Mouse (Mus musculus) gastrocnemius, postnatal 14 days (tissue): ENCODE results near the gene Tmem163. TPM values are rescaled to one million over a fixed set of nuclear protein-coding genes. Genes with fewer than 3 reads are reported as not detected.

ENCODE experiments used
- DNase-seq: peaks from one replicate; pipeline ENCODE4 v3.0.0; 2021; ENCODE audit warnings: mixed read lengths
- intact Hi-C: fragments of 180-260 bp; cut with DNase I; formaldehyde crosslinking; loops from one replicate; pipeline ENCODE4 v1.15.1; 2025; ENCODE audit warnings: low total_unique reads
- total RNA-seq, 2 experiments: library from RNA; stranded (reverse); gene quantifications; 2 replicates each; pipeline ENCODE4 v1.2.3; 2021

Gene Tmem163
- total RNA-seq, 2 experiments from 2014 or later = not detected

DNA sequence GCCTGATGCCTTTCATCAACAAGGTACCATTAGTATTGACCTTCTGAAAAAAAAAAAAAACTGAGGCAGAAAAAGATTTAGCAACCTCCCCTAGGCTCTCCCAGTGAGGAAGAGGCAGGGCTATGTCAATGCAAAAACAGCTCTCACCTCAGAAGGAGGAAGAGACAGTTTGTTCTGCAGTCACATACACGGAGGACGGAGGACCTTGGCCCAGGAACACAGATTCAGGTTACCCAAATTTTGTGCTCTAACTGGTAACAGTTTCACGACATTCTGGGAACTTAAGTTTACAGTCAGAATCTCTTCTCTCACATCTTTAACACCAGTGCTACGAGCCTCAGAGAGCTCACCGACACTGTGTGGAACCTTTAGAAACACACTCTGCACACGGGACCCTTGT lies 166.6 kb downstream of the Tmem163 start:
- intact Hi-C loops = no loop called here
- no peak for DNase-seq

- DNase-seq = no peak
- intact Hi-C loops = no loop called here
Measured at GRCm38 (mm10) chr1:127511362-127511761, 168.0 kb downstream of the Tmem163 start.

DNA sequence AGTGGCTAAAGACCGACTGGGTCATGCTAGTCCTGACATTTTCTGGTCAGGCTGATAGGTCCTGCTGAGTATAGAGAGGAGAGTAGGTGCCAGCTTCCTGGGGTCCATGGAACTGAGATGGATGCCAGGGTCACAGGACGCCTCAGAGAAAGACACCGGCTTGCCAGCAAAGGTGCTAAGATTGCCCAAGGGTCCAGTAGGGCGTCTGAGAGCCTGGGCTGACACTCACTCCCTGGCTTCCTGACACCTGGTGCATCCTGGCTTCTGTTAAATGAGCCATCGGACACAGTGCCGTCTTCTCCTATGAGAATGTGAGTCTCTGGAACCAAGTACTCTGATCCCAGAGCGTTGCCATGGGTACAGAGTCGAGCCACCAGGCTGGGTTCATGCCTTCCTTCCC lies 170.4 kb downstream of the Tmem163 start:
- intact Hi-C loops = no loop called here
- no peak for DNase-seq

DNA sequence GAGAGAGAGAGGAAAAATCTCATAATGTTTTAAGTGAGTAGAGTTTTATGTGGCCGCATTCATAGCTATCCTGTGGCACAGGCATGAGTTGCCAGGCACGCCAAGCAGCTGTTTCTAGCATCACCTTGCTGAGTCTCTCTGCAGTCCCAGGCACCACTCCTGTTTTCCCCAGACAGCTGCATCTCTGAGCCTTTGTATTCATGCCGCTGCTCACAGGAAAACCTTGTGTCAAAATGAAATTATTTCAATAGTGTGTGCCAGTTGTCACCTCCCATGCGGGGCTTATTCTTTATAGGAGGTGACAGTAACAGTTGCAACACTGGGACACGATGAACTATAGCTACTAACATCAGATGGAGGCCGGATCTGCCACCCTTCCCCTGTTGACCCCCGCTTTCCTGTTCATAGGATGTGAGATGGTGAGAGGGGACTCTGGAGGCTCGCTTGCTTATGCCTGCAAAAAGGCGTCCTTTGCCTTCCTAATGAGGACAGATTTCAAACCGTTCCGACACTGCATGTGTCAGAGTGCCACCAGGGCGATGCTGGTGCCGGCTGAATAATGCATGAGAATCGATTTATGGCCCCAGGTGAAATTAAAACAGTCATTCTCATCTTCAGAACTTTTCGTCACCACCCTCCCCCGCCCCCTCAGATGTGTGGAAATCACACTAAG lies 171.1 kb downstream of the Tmem163 start:
- no peak for DNase-seq
- intact Hi-C loops = no loop called here

DNA sequence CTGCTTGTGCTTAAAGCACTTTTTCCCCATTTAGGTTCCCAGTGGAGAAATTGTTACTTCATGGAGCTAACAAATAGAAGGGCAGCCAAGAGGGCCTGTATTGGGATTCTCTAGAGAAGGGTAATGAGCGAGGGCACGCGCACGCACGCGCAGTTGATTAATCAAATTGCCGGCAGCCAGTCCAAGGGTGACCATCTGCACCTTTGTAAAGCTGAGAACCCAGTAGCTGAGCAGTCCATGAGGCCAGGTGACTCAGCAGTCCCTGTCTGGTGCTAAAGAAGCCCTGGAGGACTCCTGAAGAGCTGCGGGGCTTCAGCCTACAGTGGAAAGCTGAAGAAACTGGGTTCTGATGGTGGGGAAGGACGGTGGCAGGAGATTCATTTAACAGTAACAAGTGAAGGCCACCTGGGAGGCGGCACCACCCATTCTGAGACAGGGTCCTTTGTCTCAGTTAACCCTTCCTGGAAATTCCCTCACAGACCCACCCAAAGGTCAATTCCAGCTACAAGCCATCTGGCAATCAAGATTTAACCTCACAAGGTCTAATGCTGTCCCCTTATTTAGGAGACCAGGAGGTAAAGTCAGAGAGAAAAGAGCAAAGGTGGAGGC lies 172.2 kb downstream of the Tmem163 start:
- intact Hi-C loops = no loop called here
- DNase-seq = no peak

- DNase-seq = no peak
- intact Hi-C loops = loop anchor here (5.0 kb wide), 1 partner anchor 182 kb away; no protein-coding TSS in a partner anchor
Measured at GRCm38 (mm10) chr1:127500701-127501100, 178.6 kb downstream of the Tmem163 start.

DNA sequence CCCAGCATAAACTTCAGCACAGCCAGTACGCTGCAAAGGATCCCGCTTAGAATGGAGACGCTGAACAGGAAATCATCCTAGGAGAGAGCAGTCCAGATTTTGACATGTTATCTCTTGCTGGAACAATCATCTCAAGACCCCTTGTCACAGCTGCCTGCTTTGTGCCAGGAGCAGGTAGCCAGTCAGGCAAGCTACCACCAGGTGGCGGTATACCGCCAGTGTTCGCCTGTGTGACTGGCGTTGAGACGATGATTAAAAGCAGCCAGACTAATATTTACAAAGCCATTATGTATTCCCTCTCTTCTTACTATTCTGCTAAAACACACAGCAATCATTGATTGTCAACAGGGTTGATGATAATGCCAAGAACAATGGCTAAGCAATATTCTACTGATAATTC lies 179.1 kb downstream of the Tmem163 start:
- intact Hi-C loops = loop anchor here (5.0 kb wide), 1 partner anchor 182 kb away; no protein-coding TSS in a partner anchor

DNA sequence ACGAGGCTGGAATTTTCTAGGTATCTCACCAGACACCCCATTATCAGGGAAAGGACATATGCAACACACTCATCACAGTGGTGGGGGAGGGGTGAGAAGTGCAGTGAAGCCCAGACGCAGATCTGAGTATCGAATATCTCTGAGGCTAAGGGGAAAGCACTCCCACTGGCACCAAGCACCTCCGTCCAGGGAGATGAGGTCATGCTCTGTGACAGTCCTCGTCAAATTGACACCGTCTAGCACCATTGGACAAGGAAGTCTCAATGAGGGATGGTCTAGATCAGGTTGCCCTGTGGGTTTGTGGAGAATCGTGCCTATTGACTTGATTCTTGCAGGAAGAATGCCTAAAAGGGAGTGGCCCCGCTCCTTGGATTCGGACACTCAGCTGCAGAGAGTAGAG lies 180.6 kb downstream of the Tmem163 start:
- no peak for DNase-seq
- intact Hi-C loops = loop anchor here (5.0 kb wide), 1 partner anchor 269 kb away; no protein-coding TSS in a partner anchor

More for the DNA sequence above, 179.1 kb downstream of the Tmem163 start:
- DNase-seq = peak; percentile 70

GRCm38 (mm10) chr1:127496737-127497543 lies 182.4 kb downstream of the Tmem163 start:
- intact Hi-C loops = loop anchor here (5.0 kb wide), 1 partner anchor 270 kb away; no protein-coding TSS in a partner anchor
- peak; percentile 46 for DNase-seq

DNA sequence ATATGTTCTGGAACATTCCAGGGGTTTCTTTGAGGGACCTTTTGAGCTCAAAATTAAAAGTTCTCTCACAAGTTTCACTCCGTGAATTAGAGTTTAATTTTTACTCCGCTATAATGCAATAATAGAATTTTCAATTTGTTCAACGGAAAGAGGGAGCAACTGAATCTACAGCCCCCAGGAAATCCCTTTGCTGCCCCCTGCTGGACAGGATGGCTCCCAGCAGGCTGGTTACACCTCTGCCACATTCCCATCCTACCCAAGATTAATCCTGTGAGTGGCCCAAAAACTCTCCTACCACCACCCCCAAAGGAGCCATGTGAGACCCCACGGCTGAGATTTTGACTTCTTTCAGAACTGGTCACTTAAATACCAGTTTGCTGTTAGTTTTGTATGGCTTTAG lies 192.2 kb downstream of the Tmem163 start:
- intact Hi-C loops = no loop called here
- DNase-seq = peak; percentile 25

DNA sequence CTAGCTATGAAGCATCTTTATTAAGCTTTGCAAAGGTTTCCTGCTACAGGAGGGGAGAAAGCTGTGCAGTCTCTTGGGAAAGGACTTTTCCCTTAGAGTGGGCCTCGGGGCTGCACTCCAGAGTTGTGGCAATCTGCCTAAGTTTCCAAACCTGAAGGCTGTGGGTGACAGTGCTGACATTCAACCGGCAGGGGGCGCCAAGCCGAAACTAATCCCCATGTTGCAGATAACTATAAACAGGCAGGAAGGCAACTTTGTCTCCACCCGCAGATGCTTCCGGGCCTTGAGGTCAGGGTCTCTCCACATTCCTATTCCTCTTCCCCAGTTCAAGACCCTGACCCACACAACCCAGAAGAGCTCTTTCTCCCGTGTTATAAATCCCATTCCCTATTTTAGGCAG lies 194.5 kb downstream of the Tmem163 start:
- intact Hi-C loops = no loop called here
- no peak for DNase-seq

DNA sequence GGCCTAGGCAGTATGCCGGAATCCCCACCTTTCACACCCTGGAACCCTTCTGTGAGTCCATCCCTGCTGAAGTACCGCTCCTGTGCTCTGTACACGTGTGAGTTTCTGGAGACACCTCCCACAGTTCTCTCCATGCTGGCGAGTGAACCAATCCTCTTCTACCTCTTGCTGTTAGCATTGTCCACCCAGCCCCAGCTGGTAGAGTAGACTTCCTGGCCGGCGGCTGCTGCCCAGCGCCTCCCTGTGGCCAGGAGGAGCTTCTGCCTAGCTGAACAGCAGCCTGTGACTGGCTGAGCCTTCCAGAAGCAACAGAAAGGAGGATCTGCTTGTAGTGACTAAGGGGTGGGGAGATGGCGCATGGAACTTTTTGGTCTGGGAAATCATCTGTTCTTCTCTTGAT lies 195.2 kb downstream of the Tmem163 start:
- intact Hi-C loops = no loop called here
- DNase-seq = no peak

GRCm38 (mm10) chr1:127482911-127483310 lies 196.4 kb downstream of the Tmem163 start:
- intact Hi-C loops = no loop called here
- no peak for DNase-seq

DNA sequence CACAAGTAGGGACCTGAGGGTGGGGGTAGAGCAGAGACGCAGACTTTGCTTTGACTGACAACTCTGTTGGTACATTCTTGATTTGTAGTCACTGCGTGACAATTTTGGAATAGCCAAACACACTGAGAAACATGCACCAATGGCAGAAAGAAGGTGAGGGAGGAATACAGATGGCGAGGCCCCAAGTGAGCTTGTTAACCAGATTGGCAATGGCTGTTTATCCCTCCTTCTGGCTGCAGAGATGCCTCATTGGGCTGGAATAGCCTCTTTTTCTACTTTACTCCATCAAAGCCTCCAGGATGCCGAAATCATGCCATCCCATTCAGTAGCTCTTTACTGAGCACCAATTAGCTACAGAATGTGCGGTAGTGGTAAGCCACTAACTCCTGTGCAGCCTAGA lies 203.6 kb downstream of the Tmem163 start:
- no peak for DNase-seq
- intact Hi-C loops = no loop called here

DNA sequence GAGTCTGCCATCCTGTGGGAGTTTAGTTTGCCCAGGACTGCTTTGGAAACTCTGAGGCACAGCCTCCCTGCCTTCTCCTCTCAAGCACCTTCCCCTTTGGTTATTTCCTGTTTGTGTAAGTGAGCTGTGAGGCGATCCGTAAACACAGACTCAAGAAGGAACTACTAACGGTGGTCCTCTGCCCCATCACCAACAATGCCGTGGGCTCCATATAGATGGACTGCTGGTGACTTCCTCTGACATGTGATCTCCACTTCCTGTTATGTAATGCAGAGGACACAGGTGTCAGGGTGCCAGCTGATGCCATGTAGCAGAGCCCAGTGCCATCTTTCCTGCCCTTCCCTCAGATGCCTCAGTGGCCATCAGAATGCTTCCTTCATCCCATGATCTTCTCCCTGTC lies 209.2 kb downstream of the Tmem163 start:
- DNase-seq = no peak

DNA sequence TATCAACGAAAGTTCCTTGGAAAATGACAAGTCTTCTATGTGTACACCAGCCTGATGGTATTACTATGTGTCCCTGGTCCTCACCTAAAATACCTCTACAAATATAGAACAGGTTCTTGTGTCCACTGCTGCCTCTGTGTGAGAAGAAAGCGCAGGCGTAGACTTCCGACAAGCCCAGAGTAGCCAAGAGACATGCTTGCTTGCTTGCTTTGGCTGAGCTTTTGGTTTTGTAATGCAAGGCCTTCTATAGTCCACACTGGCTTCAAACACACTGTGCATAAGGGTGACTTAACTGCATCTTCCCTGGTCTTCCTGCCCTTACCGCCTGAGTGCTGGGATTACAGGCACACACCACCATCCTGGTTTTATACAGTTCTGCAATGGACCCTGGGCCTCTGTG lies 212.1 kb downstream of the Tmem163 start:
- intact Hi-C loops = no loop called here
- DNase-seq = no peak

More for the DNA sequence above, 209.2 kb downstream of the Tmem163 start:
- intact Hi-C loops = no loop called here

GRCm38 (mm10) chr1:127465292-127465691 lies 214.1 kb downstream of the Tmem163 start:
- DNase-seq = no peak
- intact Hi-C loops = no loop called here

- intact Hi-C loops = no loop called here
- no peak for DNase-seq
Measured at GRCm38 (mm10) chr1:127464041-127464440, 215.3 kb downstream of the Tmem163 start.

GRCm38 (mm10) chr1:127461017-127461416 lies 218.3 kb downstream of the Tmem163 start:
- intact Hi-C loops = no loop called here
- DNase-seq = no peak

DNA sequence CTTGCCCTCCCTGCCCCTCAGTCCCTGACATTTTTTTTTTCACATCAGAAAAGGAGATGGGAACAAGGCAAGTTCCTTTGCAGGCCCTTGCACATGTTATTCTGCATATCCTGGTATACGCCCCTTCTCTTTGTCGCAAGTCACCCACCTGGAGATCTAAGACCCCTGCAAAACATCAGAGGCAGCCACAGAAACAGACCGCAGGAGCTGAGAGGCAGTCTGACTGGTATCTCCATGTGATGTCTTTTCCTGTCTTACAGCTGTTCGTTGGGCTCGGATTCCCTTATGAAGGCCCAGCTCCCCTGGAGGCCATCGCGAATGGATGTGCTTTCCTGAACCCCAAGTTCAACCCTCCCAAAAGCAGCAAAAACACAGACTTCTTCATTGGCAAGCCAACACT lies 219.8 kb downstream of the Tmem163 start:
- no peak for DNase-seq
- intact Hi-C loops = loop anchor here (2.0 kb wide), 2 partner anchors 255 to 449 kb away; partner anchors contain the start of gene Mgat5
